Mouse (Mus musculus) G1E (cell line): ENCODE measurements around the gene Dnm3.

ENCODE experiments used
- CTCF ChIP-seq: IDR thresholded peaks from 2 replicates; pipeline ENCODE4 v1.5.1; 2012; ENCODE audit warnings: low read depth, low read length, inconsistent platforms, mixed read lengths
- GATA1 ChIP-seq: IDR thresholded peaks from 2 replicates; pipeline ENCODE4 v1.6.1; 2012; ENCODE audit warnings: borderline replicate concordance, low read length, inconsistent platforms, mixed read lengths
- POLR2AphosphoS5 ChIP-seq: IDR thresholded peaks from 2 replicates; pipeline ENCODE4 v1.6.1; 2012; ENCODE audit warnings: low read depth, low read length, inconsistent platforms; ENCODE audit not compliant: insufficient replicate concordance
- TAL1 ChIP-seq: conservative IDR thresholded peaks from 2 replicates; pipeline ENCODE4 v1.6.1; 2012; ENCODE audit warnings: low read depth, low read length, inconsistent platforms, mixed read lengths

DNA sequence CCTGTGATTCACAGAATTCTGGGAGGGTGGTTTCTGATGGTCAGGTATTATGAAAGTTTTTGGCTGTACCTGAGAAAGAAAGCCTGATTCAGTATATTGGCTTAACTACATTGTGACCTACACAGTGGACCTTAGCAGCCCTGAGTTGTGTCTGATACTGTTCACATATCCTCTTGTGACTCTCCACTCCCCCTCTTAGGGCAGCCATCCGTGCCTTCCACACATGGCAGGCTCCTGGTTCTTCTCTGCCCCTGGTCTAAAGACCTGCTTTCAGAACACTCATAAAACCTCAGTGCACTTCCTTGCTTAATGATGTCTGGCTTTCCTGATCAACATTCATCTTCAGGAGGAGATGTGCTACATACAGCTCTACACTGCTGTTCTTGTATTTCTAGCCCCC, 525.2 kb downstream of the Dnm3 start:
- TF ChIP-seq CTCF (no peak), GATA1 (no peak), TAL1 (no peak), POLR2AphosphoS5 (no peak)
